Mouse (Mus musculus) G1E (cell line): Measurements from ENCODE around the gene Dhx8. TPM values are rescaled to one million over a fixed set of nuclear protein-coding genes. Genes with fewer than 3 reads are reported as not detected.

Experiments used
- ATAC-seq: 2 replicates; pipeline ENCODE4 v1.8.0; 2016; ENCODE audit warnings: mild to moderate bottlenecking; ENCODE audit not compliant: insufficient number of reproducible peaks, poor library complexity, low FRiP score, severe bottlenecking; ENCODE audit errors: extremely low read depth
- DNase-seq: peaks from one replicate; pipeline ENCODE4 v3.0.0; 2012; ENCODE audit warnings: low spot score
- H3K27me3 ChIP-seq: 2 replicates; pipeline ENCODE4 v1.6.1; 2012; ENCODE audit warnings: mild to moderate bottlenecking, low read length, inconsistent platforms; ENCODE audit not compliant: insufficient read depth
- H3K36me3 ChIP-seq: replicated peaks from 2 replicates; pipeline ENCODE3; 2012; ENCODE audit warnings: mild to moderate bottlenecking, inconsistent platforms
- H3K4me1 ChIP-seq: 2 replicates; pipeline ENCODE4 v1.6.1; 2012; ENCODE audit warnings: low read depth, low read length, inconsistent platforms, mixed read lengths; ENCODE audit not compliant: insufficient read depth
- H3K4me3 ChIP-seq: 2 replicates; pipeline ENCODE4 v1.5.1; 2012; ENCODE audit warnings: low read depth, mild to moderate bottlenecking, inconsistent platforms, low read length, moderate library complexity, mixed read lengths
- H3K9me3 ChIP-seq: replicated peaks from 2 replicates; pipeline ENCODE4 v1.6.1; 2012; ENCODE audit warnings: inconsistent platforms
- CTCF ChIP-seq: IDR thresholded peaks from 2 replicates; pipeline ENCODE4 v1.5.1; 2012; ENCODE audit warnings: low read depth, low read length, inconsistent platforms, mixed read lengths
- GATA1 ChIP-seq: IDR thresholded peaks from 2 replicates; pipeline ENCODE4 v1.6.1; 2012; ENCODE audit warnings: borderline replicate concordance, low read length, inconsistent platforms, mixed read lengths
- GATA2 ChIP-seq: IDR thresholded peaks from 2 replicates; pipeline ENCODE4 v1.6.1; 2012; ENCODE audit warnings: low read depth, low read length, inconsistent platforms, borderline replicate concordance
- POLR2AphosphoS5 ChIP-seq: IDR thresholded peaks from 2 replicates; pipeline ENCODE4 v1.6.1; 2012; ENCODE audit warnings: low read depth, low read length, inconsistent platforms; ENCODE audit not compliant: insufficient replicate concordance
- TAL1 ChIP-seq: conservative IDR thresholded peaks from 2 replicates; pipeline ENCODE4 v1.6.1; 2012; ENCODE audit warnings: low read depth, low read length, inconsistent platforms, mixed read lengths
- polyA plus RNA-seq: library from polyadenylated mRNA; stranded (reverse); fragments of >175 nt; gene quantifications from 2 replicates; pipeline ENCODE4 v1.2.3, GENCODE M21; 2012
- total RNA-seq, 2 experiments: library from RNA; stranded (forward) in 1 of 2; stranded (reverse) in 1 of 2; fragments of 200-1000 nt in 1 of 2; fragments of >200 nt in 1 of 2; fragmentation: Nextera tagmentation in 1 of 2; gene quantifications; 2 replicates each; pipeline ENCODE4 v1.2.3; 2014 to 2017

Gene Dhx8
- total and polyA plus RNA-seq, 3 experiments: 14.8 to 46.2 (median 30.9) TPM

GRCm38 (mm10) chr11:101725043-101725442 is 7.7 kb upstream of the Dhx8 start:
- DNase-seq (no peak), ATAC-seq (no peak)
- no peak for TF ChIP-seq GATA2
- TF ChIP-seq GATA1: no peak
- no peak for TF ChIP-seq CTCF
- TF ChIP-seq TAL1: no peak
- TF ChIP-seq POLR2AphosphoS5: no peak
- Histone ChIP-seq H3K36me3 (no peaks in the 10 kb centered on the region), H3K27me3 (peaks cover 8% of the 10 kb centered on the region), H3K4me1 (peaks cover 3% of the 10 kb centered on the region), H3K4me3 (no peak overlapping the region), H3K9me3 (no peaks in the 10 kb centered on the region)

GRCm38 (mm10) chr11:101726765-101727164 is 6.0 kb upstream of the Dhx8 start:
- ATAC-seq: no peak
- Histone ChIP-seq H3K9me3 (no peaks in the 10 kb centered on the region), H3K27me3 (peaks cover 3% of the 10 kb centered on the region; the same call in 1 of the 2 replicates), H3K4me3 (no peak overlapping the region), H3K4me1 (peaks cover under 1% of the 10 kb centered on the region; the same call in 1 of the 2 replicates), H3K36me3 (no peaks in the 10 kb centered on the region)
- TF ChIP-seq TAL1 (no peak), POLR2AphosphoS5 (no peak), GATA1 (no peak), CTCF (no peak), GATA2 (no peak)
- DNase-seq: no peak

GRCm38 (mm10) chr11:101729308-101729707 is 3.4 kb upstream of the Dhx8 start:
- Histone ChIP-seq H3K9me3 (no peaks in the 10 kb centered on the region), H3K4me3 (no peak overlapping the region), H3K27me3 (0 out of 2 replicates have a peak, but pooled peaks cover 2% of the 10 kb centered on the region), H3K36me3 (peaks cover 2% of the 10 kb centered on the region), H3K4me1 (peaks cover 11% of the 10 kb centered on the region)
- ATAC-seq (no peak), DNase-seq (no peak)
- TF ChIP-seq POLR2AphosphoS5 (no peak), GATA1 (no peak), GATA2 (no peak), TAL1 (no peak), CTCF (no peak)

- TF ChIP-seq GATA2 (no peak), TAL1 (no peak), CTCF (no peak), GATA1 (no peak), POLR2AphosphoS5 (no peak)
Observed at GRCm38 (mm10) chr11:101733596-101733995, 877 bp downstream of the Dhx8 start.

GRCm38 (mm10) chr11:101756616-101757015 is 23.9 kb downstream of the Dhx8 start:
- H3K4me1 ChIP-seq: no peaks in the 10 kb centered on the region
- TF ChIP-seq CTCF: no peak
- no peak for TF ChIP-seq GATA1
- no peak for TF ChIP-seq GATA2
- no peak for TF ChIP-seq POLR2AphosphoS5
- TF ChIP-seq TAL1: no peak
- H3K27me3 ChIP-seq: no peaks in the 10 kb centered on the region
- H3K36me3 ChIP-seq: peaks cover 97% of the 10 kb centered on the region
- ATAC-seq: no peak
- H3K9me3 ChIP-seq: no peaks in the 10 kb centered on the region
- no peak overlapping the region for H3K4me3 ChIP-seq
- no peak for DNase-seq

More at GRCm38 (mm10) chr11:101733596-101733995, 877 bp downstream of the Dhx8 start:
- Histone ChIP-seq H3K36me3 (peaks cover 40% of the 10 kb centered on the region), H3K27me3 (no peaks in the 10 kb centered on the region), H3K4me1 (peaks cover 19% of the 10 kb centered on the region), H3K4me3 (peak overlapping the region; percentile 83), H3K9me3 (no peaks in the 10 kb centered on the region)
- ATAC-seq: no peak
- no peak for DNase-seq

- H3K4me1 ChIP-seq: no peaks in the 10 kb centered on the region
- no peak for TF ChIP-seq TAL1
- no peak for TF ChIP-seq GATA1
- TF ChIP-seq GATA2: no peak
- TF ChIP-seq CTCF: no peak
- no peak for TF ChIP-seq POLR2AphosphoS5
- H3K4me3 ChIP-seq: no peak overlapping the region
- no peaks in the 10 kb centered on the region for H3K27me3 ChIP-seq
- H3K36me3 ChIP-seq: peaks cover 97% of the 10 kb centered on the region
- H3K9me3 ChIP-seq: no peaks in the 10 kb centered on the region
- ATAC-seq (no peak), DNase-seq (no peak)
Observed at GRCm38 (mm10) chr11:101757366-101757765, 24.6 kb downstream of the Dhx8 start.

GRCm38 (mm10) chr11:101758431-101758830 is 25.7 kb downstream of the Dhx8 start:
- ATAC-seq (no peak), DNase-seq (no peak)
- TF ChIP-seq TAL1: no peak

More at GRCm38 (mm10) chr11:101758431-101758830, 25.7 kb downstream of the Dhx8 start:
- Histone ChIP-seq H3K9me3 (no peaks in the 10 kb centered on the region), H3K4me1 (no peaks in the 10 kb centered on the region), H3K36me3 (peaks cover 95% of the 10 kb centered on the region), H3K27me3 (no peaks in the 10 kb centered on the region), H3K4me3 (no peak overlapping the region)
